Mouse (Mus musculus) liver, embryonic 15.5 days (tissue): Measurements from ENCODE around the gene Stat4. TPM values are rescaled to one million over a fixed set of nuclear protein-coding genes. Genes with fewer than 3 reads are reported as not detected.

ENCODE experiments used
- ATAC-seq: fragments of 200-750 bp; cut with Nextera tagmentation; 2 replicates; pipeline ENCODE4 v1.8.0; 2017; ENCODE audit warnings: moderate number of reproducible peaks, mild to moderate bottlenecking, moderate library complexity; ENCODE audit not compliant: insufficient read depth
- H3K27ac ChIP-seq: fragments of 300-500 bp; sonication (generic); replicated peaks from 2 replicates; pipeline ENCODE4 v1.5.1; 2015; ENCODE audit warnings: mild to moderate bottlenecking, inconsistent platforms
- H3K27me3 ChIP-seq: fragments of 300-500 bp; sonication (generic); 2 replicates; pipeline ENCODE4 v1.6.1; 2015; ENCODE audit warnings: mild to moderate bottlenecking, inconsistent platforms
- H3K36me3 ChIP-seq: fragments of 300-500 bp; sonication (generic); replicated peaks from 2 replicates; pipeline ENCODE4 v1.6.1; 2015; ENCODE audit warnings: moderate library complexity, mild to moderate bottlenecking, inconsistent platforms
- H3K4me1 ChIP-seq: fragments of 300-500 bp; sonication (generic); replicated peaks from 2 replicates; pipeline ENCODE4 v1.6.1; 2015; ENCODE audit warnings: inconsistent platforms
- H3K4me2 ChIP-seq: fragments of 300-500 bp; sonication (generic); 2 replicates; pipeline ENCODE4 v1.6.1; 2015; ENCODE audit warnings: moderate library complexity, mild to moderate bottlenecking, inconsistent platforms
- H3K4me3 ChIP-seq: fragments of 300-500 bp; sonication (generic); replicated peaks from 2 replicates; pipeline ENCODE4 v1.5.1; 2015; ENCODE audit warnings: mild to moderate bottlenecking, inconsistent platforms
- H3K9ac ChIP-seq: fragments of 300-500 bp; sonication (generic); 2 replicates; pipeline ENCODE4 v1.6.1; 2015; ENCODE audit warnings: moderate library complexity, mild to moderate bottlenecking, inconsistent platforms
- H3K9me3 ChIP-seq: fragments of 300-500 bp; sonication (generic); replicated peaks from 2 replicates; pipeline ENCODE4 v1.6.1; 2016; ENCODE audit warnings: inconsistent platforms
- WGBS: fragments of 180-500 bp; shearing (Covaris S2); methylation state at CpG from one replicate; pipeline ENCODE4 v1.1.7; 2015; ENCODE audit warnings: mixed read lengths; ENCODE audit not compliant: insufficient replicate concordance; 5-methylcytosine and 5-hydroxymethylcytosine counted together
- polyA plus RNA-seq: library from polyadenylated mRNA; unstranded; fragments of >200 nt; fragmentation: Nextera tagmentation; extraction: Ambion mirVana; gene quantifications from 2 replicates; pipeline ENCODE4 v1.2.1, GENCODE M21; 2015

Stat4 gene
- polyA plus RNA-seq: 1.0 and 1.2 TPM in 2 replicates

DNA sequence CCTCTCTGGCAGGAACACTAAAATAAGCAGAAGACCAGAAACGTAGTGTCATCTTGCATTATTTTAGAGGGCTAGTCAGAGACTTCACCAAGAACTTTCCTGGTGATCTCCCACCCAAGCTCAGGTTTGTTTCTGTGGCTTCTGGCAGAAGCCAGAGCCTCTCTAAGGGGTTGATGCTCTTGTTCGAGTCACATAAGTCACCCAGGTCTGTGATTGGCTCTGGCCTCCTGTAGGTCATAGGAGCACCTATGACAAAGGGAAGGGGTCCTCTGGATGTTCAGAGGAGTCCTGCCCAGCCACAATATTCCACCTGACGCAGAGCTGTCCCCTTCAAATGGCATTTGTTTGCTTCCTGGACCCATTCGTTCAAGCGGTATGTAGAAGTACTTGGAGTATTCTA lies at the start of gene Stat4:
TSS of gene Stat4 (plus strand) at position 301 of the 400 bp plus-strand sequence.
- H3K36me3 ChIP-seq: no peaks in the 10 kb centered on the region
- ATAC-seq: no peak

GRCm38 (mm10) chr1:51938357-51938756 lies 48.6 kb upstream of the Stat4 start:
- Histone ChIP-seq H3K27me3 (no peaks in the 10 kb centered on the region), H3K4me1 (peaks cover 8% of the 10 kb centered on the region), H3K4me2 (no peak overlapping the region), H3K36me3 (no peaks in the 10 kb centered on the region), H3K27ac (no peak overlapping the region), H3K4me3 (no peak overlapping the region), H3K9ac (no peak overlapping the region), H3K9me3 (no peaks in the 10 kb centered on the region)
- 65% methylated on average over 7 of the region's 7 CpGs for WGBS
- no peak for ATAC-seq

More for the DNA sequence above, at the start of gene Stat4:
- H3K27me3 ChIP-seq: no peaks in the 10 kb centered on the region
- WGBS: 60% methylated on average over 5 of the region's 5 CpGs
- no peak within 1 kb of the TSS for H3K4me2 ChIP-seq
- H3K9me3 ChIP-seq: no peaks in the 10 kb centered on the region
- H3K27ac ChIP-seq: no peak within 1 kb of the TSS
- no peak within 1 kb of the TSS for H3K9ac ChIP-seq
- H3K4me1 ChIP-seq: no peaks in the 10 kb centered on the region
- no peak within 1 kb of the TSS for H3K4me3 ChIP-seq

GRCm38 (mm10) chr1:51944755-51945154 lies 42.2 kb upstream of the Stat4 start:
- Histone ChIP-seq H3K9ac (no peak overlapping the region), H3K4me1 (no peaks in the 10 kb centered on the region), H3K9me3 (no peaks in the 10 kb centered on the region), H3K27me3 (no peaks in the 10 kb centered on the region), H3K4me2 (no peak overlapping the region), H3K27ac (no peak overlapping the region), H3K36me3 (no peaks in the 10 kb centered on the region), H3K4me3 (no peak overlapping the region)
- 41% methylated on average over 5 of the region's 5 CpGs for WGBS
- ATAC-seq: no peak

GRCm38 (mm10) chr1:51947116-51947515 lies 39.8 kb upstream of the Stat4 start:
- no peak for ATAC-seq
- Histone ChIP-seq H3K4me3 (no peak overlapping the region), H3K9me3 (no peaks in the 10 kb centered on the region), H3K27ac (no peak overlapping the region), H3K4me2 (no peak overlapping the region), H3K9ac (no peak overlapping the region), H3K27me3 (no peaks in the 10 kb centered on the region), H3K4me1 (no peaks in the 10 kb centered on the region), H3K36me3 (no peaks in the 10 kb centered on the region)
- WGBS: 69% methylated on average over 4 of the region's 4 CpGs

DNA sequence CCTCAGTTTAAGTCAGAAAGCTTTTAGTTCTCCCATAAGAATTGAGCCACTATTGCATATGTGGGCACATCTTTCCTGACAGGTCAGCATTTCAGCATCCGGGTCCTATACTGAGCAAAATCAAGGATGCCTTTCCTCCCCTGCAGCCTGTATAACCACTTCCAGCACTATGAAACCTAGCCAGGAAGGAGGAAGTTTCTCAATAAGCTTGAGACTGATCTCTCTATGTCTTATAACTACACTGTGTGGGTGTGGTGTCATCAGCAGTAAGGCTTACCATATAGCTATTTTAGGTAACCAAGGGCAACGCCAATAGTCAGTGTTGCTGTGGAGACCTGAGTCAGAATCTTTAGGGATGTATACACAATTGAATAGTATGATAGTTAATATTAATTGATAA lies 22.3 kb upstream of the Stat4 start:
- no peak for ATAC-seq
- no peak overlapping the region for H3K9ac ChIP-seq
- no peak overlapping the region for H3K4me3 ChIP-seq
- no peaks in the 10 kb centered on the region for H3K4me1 ChIP-seq
- H3K27me3 ChIP-seq: no peaks in the 10 kb centered on the region
- H3K4me2 ChIP-seq: no peak overlapping the region
- 58% methylated on average over 2 of the region's 2 CpGs for WGBS
- no peaks in the 10 kb centered on the region for H3K36me3 ChIP-seq
- H3K9me3 ChIP-seq: no peaks in the 10 kb centered on the region
- no peak overlapping the region for H3K27ac ChIP-seq

GRCm38 (mm10) chr1:51968994-51969393 lies 18.0 kb upstream of the Stat4 start:
- H3K36me3 ChIP-seq: no peaks in the 10 kb centered on the region
- no peak overlapping the region for H3K4me2 ChIP-seq
- no peaks in the 10 kb centered on the region for H3K4me1 ChIP-seq
- H3K27ac ChIP-seq: no peak overlapping the region
- WGBS: 36% methylated on average over 1 of the region's 1 CpGs
- H3K9me3 ChIP-seq: no peaks in the 10 kb centered on the region
- ATAC-seq: no peak
- H3K4me3 ChIP-seq: no peak overlapping the region
- H3K9ac ChIP-seq: no peak overlapping the region
- no peaks in the 10 kb centered on the region for H3K27me3 ChIP-seq

GRCm38 (mm10) chr1:51970182-51970581 lies 16.8 kb upstream of the Stat4 start:
- Histone ChIP-seq H3K36me3 (no peaks in the 10 kb centered on the region), H3K4me2 (no peak overlapping the region), H3K9me3 (no peaks in the 10 kb centered on the region), H3K27me3 (no peaks in the 10 kb centered on the region), H3K4me1 (no peaks in the 10 kb centered on the region), H3K4me3 (no peak overlapping the region), H3K9ac (no peak overlapping the region), H3K27ac (no peak overlapping the region)
- no peak for ATAC-seq
- WGBS: 59% methylated on average over 6 of the region's 6 CpGs

- no peak overlapping the region for H3K4me2 ChIP-seq
- H3K27me3 ChIP-seq: no peaks in the 10 kb centered on the region; the same call in 1 of the 2 replicates
- no peaks in the 10 kb centered on the region for H3K36me3 ChIP-seq
- no peak for ATAC-seq
- H3K27ac ChIP-seq: no peak overlapping the region
- no peaks in the 10 kb centered on the region for H3K9me3 ChIP-seq
- H3K4me3 ChIP-seq: no peak overlapping the region
- 50% methylated on average over 5 of the region's 5 CpGs for WGBS
- H3K9ac ChIP-seq: no peak overlapping the region
- H3K4me1 ChIP-seq: no peaks in the 10 kb centered on the region
Measured at GRCm38 (mm10) chr1:51975589-51975988, 11.4 kb upstream of the Stat4 start.

- no peaks in the 10 kb centered on the region for H3K9me3 ChIP-seq
- no peak for ATAC-seq
- no peaks in the 10 kb centered on the region; the same call in 1 of the 2 replicates for H3K27me3 ChIP-seq
- 76% methylated on average over 5 of the region's 5 CpGs for WGBS
- H3K4me2 ChIP-seq: no peak overlapping the region
- H3K36me3 ChIP-seq: no peaks in the 10 kb centered on the region
- no peaks in the 10 kb centered on the region for H3K4me1 ChIP-seq
- H3K27ac ChIP-seq: no peak overlapping the region
- no peak overlapping the region for H3K4me3 ChIP-seq
- no peak overlapping the region for H3K9ac ChIP-seq
Measured at GRCm38 (mm10) chr1:51979048-51979447, 7.9 kb upstream of the Stat4 start.

DNA sequence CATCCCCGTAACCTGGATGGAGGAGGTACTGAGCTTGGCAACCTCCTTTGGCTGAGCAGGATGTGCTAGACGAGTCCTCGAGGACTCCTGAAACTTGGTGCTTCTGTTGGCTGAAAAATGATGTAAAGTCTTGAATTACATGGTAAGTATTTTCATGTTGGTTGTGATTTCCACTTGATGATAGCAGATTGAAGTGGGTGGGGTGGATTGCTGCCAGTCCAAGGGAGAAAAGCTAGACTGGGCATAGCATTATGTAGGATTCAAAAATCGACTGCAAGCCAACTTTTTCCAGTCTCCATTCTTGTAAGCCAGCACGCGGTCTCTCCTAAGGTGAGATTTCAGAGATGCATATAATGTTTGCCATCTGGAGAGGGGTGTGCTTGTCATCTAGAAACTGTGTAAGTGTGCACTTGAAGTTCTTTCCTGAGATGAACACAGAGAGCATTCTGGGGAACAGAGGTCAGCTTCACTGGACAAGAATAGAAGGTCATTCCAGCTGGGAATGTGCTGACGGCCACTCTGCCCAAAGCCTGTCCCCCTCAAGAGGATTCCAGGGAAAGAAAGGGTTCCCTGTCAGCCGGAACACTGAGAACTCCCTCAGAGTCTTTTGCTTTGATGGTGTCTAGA lies 5.1 kb downstream of the Stat4 start:
- no peaks in the 10 kb centered on the region for H3K9me3 ChIP-seq
- no peak overlapping the region for H3K27ac ChIP-seq
- no peaks in the 10 kb centered on the region for H3K27me3 ChIP-seq
- no peak overlapping the region for H3K4me2 ChIP-seq
- H3K9ac ChIP-seq: no peak overlapping the region
- no peaks in the 10 kb centered on the region for H3K4me1 ChIP-seq
- WGBS: 65% methylated on average over 8 of the region's 8 CpGs
- H3K4me3 ChIP-seq: no peak overlapping the region
- ATAC-seq: no peak
- H3K36me3 ChIP-seq: no peaks in the 10 kb centered on the region

DNA sequence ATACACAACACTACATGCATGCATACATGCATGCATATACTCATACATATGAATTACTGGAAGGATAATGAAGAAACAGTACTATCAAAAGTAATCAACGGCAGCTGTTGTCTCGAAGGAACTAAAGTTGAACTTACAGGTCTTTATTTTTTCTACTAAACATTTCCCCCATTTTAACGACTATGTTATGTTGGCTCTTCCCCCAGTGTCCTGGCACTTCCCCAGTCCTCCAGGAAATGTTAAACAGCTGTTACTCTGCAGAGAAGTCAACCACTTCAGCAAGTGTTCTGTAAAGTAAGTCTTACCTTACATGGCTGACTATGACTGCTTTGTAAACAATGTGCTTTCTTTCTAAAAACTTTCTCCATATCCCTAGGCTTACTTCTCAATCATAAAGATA lies 9.1 kb downstream of the Stat4 start:
- no peak overlapping the region for H3K9ac ChIP-seq
- H3K4me1 ChIP-seq: no peaks in the 10 kb centered on the region
- H3K27me3 ChIP-seq: no peaks in the 10 kb centered on the region
- no peaks in the 10 kb centered on the region for H3K36me3 ChIP-seq
- H3K9me3 ChIP-seq: no peaks in the 10 kb centered on the region
- 39% methylated on average over 3 of the region's 3 CpGs for WGBS
- H3K27ac ChIP-seq: no peak overlapping the region
- H3K4me2 ChIP-seq: no peak overlapping the region
- no peak for ATAC-seq
- no peak overlapping the region for H3K4me3 ChIP-seq
